Mouse (Mus musculus): ENCODE data around the gene Actr5. TPM values are rescaled to one million over a fixed set of nuclear protein-coding genes. Genes with fewer than 3 reads are reported as not detected.
A peak's percentile ranks its signal among the peaks of the same experiment; 100 is the strongest.

Actr5 gene
- polyA plus RNA-seq, 1 experiment from 2014 or later: 16.6 TPM

GRCm38 (mm10) chr2:158651159-158651908, 26.6 kb downstream of the Actr5 start:
- H3K36me3 ChIP-seq (ENCODE audit: control insufficient read depth, insufficient read depth, low read length): no peaks in the 10 kb centered on the region
- no peaks in the 10 kb centered on the region for H3K4me1 ChIP-seq (ENCODE audit: control insufficient read depth, insufficient read depth, low read length)
- no peak for DNase-seq (ENCODE audit: low spot score)
- no peak overlapping the region for H3K4me2 ChIP-seq (ENCODE audit: low read depth)
- H3K9ac ChIP-seq (ENCODE audit: low read length): no peak overlapping the region
- no peak overlapping the region for H3K27ac ChIP-seq (ENCODE audit: low read depth, low read length)
- no peak for ATAC-seq (ENCODE audit: insufficient read depth, low FRiP score, low TSS enrichment)
- no peak overlapping the region for H3K4me3 ChIP-seq (ENCODE audit: low read depth, low read length)
- H3K27me3 ChIP-seq (ENCODE audit: control insufficient read depth, insufficient read depth, low read length): no peaks in the 10 kb centered on the region; the same call in 1 of the 2 replicates
- H3K9me3 ChIP-seq (ENCODE audit: control insufficient read depth, low read length): no peaks in the 10 kb centered on the region
- WGBS: 56% methylated on average over 7 of the region's 7 CpGs

GRCm38 (mm10) chr2:158652985-158653384, 28.3 kb downstream of the Actr5 start:
- WGBS: 11% methylated on average over 4 of the region's 4 CpGs
- no peaks in the 10 kb centered on the region for H3K36me3 ChIP-seq (ENCODE audit: control insufficient read depth, insufficient read depth, low read length)
- no peak for ATAC-seq (ENCODE audit: insufficient read depth, low FRiP score, low TSS enrichment)

GRCm38 (mm10) chr2:158654717-158655116, 30.0 kb downstream of the Actr5 start:
- H3K27me3 ChIP-seq (ENCODE audit: control insufficient read depth, insufficient read depth, low read length): no peaks in the 10 kb centered on the region; the same call in 1 of the 2 replicates
- no peak for ATAC-seq (ENCODE audit: insufficient read depth, low FRiP score, low TSS enrichment)
- no peaks in the 10 kb centered on the region for H3K36me3 ChIP-seq (ENCODE audit: control insufficient read depth, insufficient read depth, low read length)
- no peaks in the 10 kb centered on the region for H3K9me3 ChIP-seq (ENCODE audit: control insufficient read depth, low read length)
- no peaks in the 10 kb centered on the region for H3K4me1 ChIP-seq (ENCODE audit: control insufficient read depth, insufficient read depth, low read length)
- WGBS: 82% methylated on average over 9 of the region's 9 CpGs
- no peak for DNase-seq (ENCODE audit: low spot score)
- no peak overlapping the region for H3K9ac ChIP-seq (ENCODE audit: low read length)
- H3K4me3 ChIP-seq (ENCODE audit: low read depth, low read length): no peak overlapping the region
- no peak overlapping the region for H3K4me2 ChIP-seq (ENCODE audit: low read depth)
- H3K27ac ChIP-seq (ENCODE audit: low read depth, low read length): no peak overlapping the region

More at GRCm38 (mm10) chr2:158652985-158653384, 28.3 kb downstream of the Actr5 start:
- no peaks in the 10 kb centered on the region for H3K9me3 ChIP-seq (ENCODE audit: control insufficient read depth, low read length)
- H3K4me3 ChIP-seq (ENCODE audit: low read depth, low read length): no peak overlapping the region
- no peak overlapping the region for H3K27ac ChIP-seq (ENCODE audit: low read depth, low read length)
- no peaks in the 10 kb centered on the region; the same call in 1 of the 2 replicates for H3K27me3 ChIP-seq (ENCODE audit: control insufficient read depth, insufficient read depth, low read length)
- DNase-seq (ENCODE audit: low spot score): peak; percentile 78
- no peak overlapping the region for H3K4me2 ChIP-seq (ENCODE audit: low read depth)
- no peak overlapping the region for H3K9ac ChIP-seq (ENCODE audit: low read length)
- H3K4me1 ChIP-seq (ENCODE audit: control insufficient read depth, insufficient read depth, low read length): no peaks in the 10 kb centered on the region

- H3K4me3 ChIP-seq (ENCODE audit: low read depth, low read length): no peak overlapping the region
- H3K27ac ChIP-seq (ENCODE audit: low read depth, low read length): no peak overlapping the region
- WGBS: 76% methylated on average over 4 of the region's 4 CpGs
- no peaks in the 10 kb centered on the region; the same call in 1 of the 2 replicates for H3K27me3 ChIP-seq (ENCODE audit: control insufficient read depth, insufficient read depth, low read length)
- no peak overlapping the region for H3K4me2 ChIP-seq (ENCODE audit: low read depth)
- no peak for DNase-seq (ENCODE audit: low spot score)
- no peaks in the 10 kb centered on the region for H3K9me3 ChIP-seq (ENCODE audit: control insufficient read depth, low read length)
- no peaks in the 10 kb centered on the region for H3K4me1 ChIP-seq (ENCODE audit: control insufficient read depth, insufficient read depth, low read length)
- H3K9ac ChIP-seq (ENCODE audit: low read length): no peak overlapping the region
- no peaks in the 10 kb centered on the region for H3K36me3 ChIP-seq (ENCODE audit: control insufficient read depth, insufficient read depth, low read length)
- no peak for ATAC-seq (ENCODE audit: insufficient read depth, low FRiP score, low TSS enrichment)
Observed at GRCm38 (mm10) chr2:158655806-158656205, 31.1 kb downstream of the Actr5 start.

GRCm38 (mm10) chr2:158658822-158659221, 34.1 kb downstream of the Actr5 start:
- H3K4me3 ChIP-seq (ENCODE audit: low read depth, low read length): no peak overlapping the region
- H3K9ac ChIP-seq (ENCODE audit: low read length): no peak overlapping the region
- no peak overlapping the region for H3K27ac ChIP-seq (ENCODE audit: low read depth, low read length)
- DNase-seq (ENCODE audit: low spot score): no peak
- no peaks in the 10 kb centered on the region for H3K36me3 ChIP-seq (ENCODE audit: control insufficient read depth, insufficient read depth, low read length)
- H3K4me1 ChIP-seq (ENCODE audit: control insufficient read depth, insufficient read depth, low read length): no peaks in the 10 kb centered on the region
- H3K27me3 ChIP-seq (ENCODE audit: control insufficient read depth, insufficient read depth, low read length): no peaks in the 10 kb centered on the region
- ATAC-seq (ENCODE audit: insufficient read depth, low FRiP score, low TSS enrichment): no peak
- H3K4me2 ChIP-seq (ENCODE audit: low read depth): no peak overlapping the region
- 60% methylated on average over 6 of the region's 6 CpGs for WGBS
- H3K9me3 ChIP-seq (ENCODE audit: control insufficient read depth, low read length): no peaks in the 10 kb centered on the region

- DNase-seq (ENCODE audit: low spot score) (no peak), ATAC-seq (ENCODE audit: insufficient read depth, low FRiP score, low TSS enrichment) (no peak)
- WGBS: 79% methylated on average over 3 of the region's 3 CpGs
- Histone ChIP-seq H3K4me2 (ENCODE audit: low read depth) (no peak overlapping the region), H3K4me3 (ENCODE audit: low read depth, low read length) (no peak overlapping the region), H3K4me1 (ENCODE audit: control insufficient read depth, insufficient read depth, low read length) (no peaks in the 10 kb centered on the region), H3K36me3 (ENCODE audit: control insufficient read depth, insufficient read depth, low read length) (no peaks in the 10 kb centered on the region), H3K27me3 (ENCODE audit: control insufficient read depth, insufficient read depth, low read length) (no peaks in the 10 kb centered on the region), H3K9ac (ENCODE audit: low read length) (no peak overlapping the region), H3K27ac (ENCODE audit: low read depth, low read length) (no peak overlapping the region), H3K9me3 (ENCODE audit: control insufficient read depth, low read length) (no peaks in the 10 kb centered on the region)
Observed at GRCm38 (mm10) chr2:158659346-158659745, 34.7 kb downstream of the Actr5 start.

GRCm38 (mm10) chr2:158665098-158665497, 40.4 kb downstream of the Actr5 start, which contains the start of gene Ppp1r16b:
Ppp1r16b (plus strand) TSS chr2:158665398.
- 70% methylated on average over 4 of the region's 4 CpGs for WGBS
- Histone ChIP-seq H3K36me3 (ENCODE audit: control insufficient read depth, insufficient read depth, low read length) (no peaks in the 10 kb centered on the region), H3K27ac (ENCODE audit: low read depth, low read length) (no peak within 1 kb of the TSS), H3K9ac (ENCODE audit: low read length) (no peak within 1 kb of the TSS), H3K4me1 (ENCODE audit: control insufficient read depth, insufficient read depth, low read length) (peaks cover 7% of the 10 kb centered on the region; the same call in 1 of the 2 replicates), H3K4me3 (ENCODE audit: low read depth, low read length) (no peak within 1 kb of the TSS), H3K9me3 (ENCODE audit: control insufficient read depth, low read length) (no peaks in the 10 kb centered on the region), H3K27me3 (ENCODE audit: control insufficient read depth, insufficient read depth, low read length) (peaks cover 18% of the 10 kb centered on the region), H3K4me2 (ENCODE audit: low read depth) (no peak within 1 kb of the TSS)
- ATAC-seq (ENCODE audit: insufficient read depth, low FRiP score, low TSS enrichment): no peak
- DNase-seq (ENCODE audit: low spot score): no peak

GRCm38 (mm10) chr2:158666071-158666800, 41.5 kb downstream of the Actr5 start:
- Histone ChIP-seq H3K27me3 (ENCODE audit: control insufficient read depth, insufficient read depth, low read length) (peaks cover 18% of the 10 kb centered on the region), H3K4me2 (ENCODE audit: low read depth) (no peak overlapping the region), H3K4me1 (ENCODE audit: control insufficient read depth, insufficient read depth, low read length) (peaks cover 7% of the 10 kb centered on the region; the same call in 1 of the 2 replicates), H3K4me3 (ENCODE audit: low read depth, low read length) (no peak overlapping the region), H3K36me3 (ENCODE audit: control insufficient read depth, insufficient read depth, low read length) (no peaks in the 10 kb centered on the region), H3K9me3 (ENCODE audit: control insufficient read depth, low read length) (no peaks in the 10 kb centered on the region), H3K9ac (ENCODE audit: low read length) (no peak overlapping the region), H3K27ac (ENCODE audit: low read depth, low read length) (no peak overlapping the region)
- ATAC-seq (ENCODE audit: insufficient read depth, low FRiP score, low TSS enrichment) (no peak), DNase-seq (ENCODE audit: low spot score) (no peak)
- WGBS: 46% methylated on average over 13 of the region's 13 CpGs
